Mouse (Mus musculus) gastrocnemius, adult 8-10 months (tissue): ENCODE results near the gene Tmem47. TPM values are rescaled to one million over a fixed set of nuclear protein-coding genes. Genes with fewer than 3 reads are reported as not detected.

Source experiments
- DNase-seq, 2 experiments: peaks; one replicate each; pipeline ENCODE4 v3.0.0; 2022; ENCODE audit warnings: low spot score in 2 of 2
- total RNA-seq, 4 experiments: library from RNA; stranded (reverse); gene quantifications; 2 replicates each; pipeline ENCODE4 v1.2.4; 2022

Gene Tmem47
- 10 to 100 TPM in 2 of 4 experiments, 1 to 10 TPM in 2; 6.5 to 11.4 (median 9.4) TPM for total RNA-seq

GRCm38 (mm10) chrX:81070210-81070803, at the start of gene Tmem47:
TSS of gene Tmem47 (plus strand) at chrX:81070698.
- DNase-seq: peak; percentile 12 to 49

DNA sequence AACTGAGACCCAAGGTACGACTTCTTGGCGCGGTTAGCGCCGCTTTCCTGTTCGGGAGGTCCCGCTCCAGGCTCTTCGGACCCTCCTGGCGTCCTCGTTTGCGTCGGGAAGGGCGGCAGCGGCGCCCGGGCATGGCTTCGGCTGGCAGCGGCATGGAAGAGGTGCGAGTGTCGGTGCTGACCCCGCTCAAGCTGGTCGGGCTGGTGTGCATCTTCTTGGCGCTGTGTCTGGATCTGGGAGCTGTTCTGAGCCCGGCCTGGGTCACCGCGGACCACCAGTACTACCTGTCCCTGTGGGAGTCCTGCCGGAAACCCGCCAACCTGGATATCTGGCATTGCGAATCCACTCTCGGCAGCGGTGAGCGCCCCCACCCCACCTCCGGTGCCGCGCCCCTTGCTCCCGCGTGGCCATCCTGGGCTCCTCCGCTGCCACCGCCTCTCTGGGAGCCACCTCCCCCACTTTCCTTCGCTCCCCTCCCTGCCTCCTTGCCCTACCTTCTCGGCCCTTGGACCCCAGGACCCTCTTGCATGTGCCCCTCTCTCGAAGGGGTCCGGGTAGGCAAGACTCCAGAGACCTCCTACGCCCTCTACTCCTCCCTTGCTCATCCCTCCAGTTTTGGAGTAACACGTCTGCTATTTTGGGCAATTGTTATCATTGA, 435 bp downstream of the Tmem47 start:
- peak in 1 of 2 experiments; percentile 3 for DNase-seq

- no peak for DNase-seq
These were observed 1.5 kb downstream of the Tmem47 start for GRCm38 (mm10) chrX:81071746-81072640.

GRCm38 (mm10) chrX:81072651-81073050, 2.2 kb downstream of the Tmem47 start:
- no peak for DNase-seq

DNA sequence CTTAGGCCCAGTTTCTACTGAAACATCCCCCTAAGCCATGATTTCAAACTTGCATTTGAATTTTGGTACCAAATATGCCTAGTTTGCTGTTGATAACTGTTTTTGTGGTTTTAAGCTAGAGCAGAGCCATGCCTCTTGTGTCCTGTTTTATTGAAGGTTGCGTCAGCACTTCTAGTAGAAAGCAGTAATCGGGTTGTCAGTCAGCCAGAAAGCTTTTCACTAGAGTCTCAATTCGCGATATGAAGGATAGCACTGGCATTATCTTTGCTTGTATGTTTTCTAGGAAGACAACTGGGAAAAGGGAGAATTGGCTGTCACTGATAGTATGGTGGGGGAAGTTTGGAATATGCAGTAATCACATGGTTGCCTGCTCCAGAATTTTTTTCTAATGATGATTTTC, 3.3 kb downstream of the Tmem47 start:
- no peak for DNase-seq

DNA sequence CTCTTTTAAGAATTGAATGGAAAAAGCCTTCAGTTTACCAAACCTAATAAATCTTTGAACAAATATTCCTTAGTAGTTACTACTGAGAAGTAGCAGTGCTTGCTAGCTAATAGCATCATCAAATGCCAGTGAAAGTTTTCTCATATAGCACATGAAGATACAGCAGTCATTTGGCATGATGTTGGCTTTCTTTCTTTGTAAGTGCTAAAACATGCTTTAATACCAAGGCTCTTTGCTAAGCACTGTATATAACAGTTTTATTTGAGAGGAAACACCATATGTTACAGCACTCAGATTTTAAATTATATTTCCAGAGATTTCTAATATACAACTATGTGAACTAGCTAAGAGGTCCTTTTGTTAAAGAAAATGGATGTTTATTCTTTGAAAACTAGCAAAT, 8.0 kb downstream of the Tmem47 start:
- no peak for DNase-seq

DNA sequence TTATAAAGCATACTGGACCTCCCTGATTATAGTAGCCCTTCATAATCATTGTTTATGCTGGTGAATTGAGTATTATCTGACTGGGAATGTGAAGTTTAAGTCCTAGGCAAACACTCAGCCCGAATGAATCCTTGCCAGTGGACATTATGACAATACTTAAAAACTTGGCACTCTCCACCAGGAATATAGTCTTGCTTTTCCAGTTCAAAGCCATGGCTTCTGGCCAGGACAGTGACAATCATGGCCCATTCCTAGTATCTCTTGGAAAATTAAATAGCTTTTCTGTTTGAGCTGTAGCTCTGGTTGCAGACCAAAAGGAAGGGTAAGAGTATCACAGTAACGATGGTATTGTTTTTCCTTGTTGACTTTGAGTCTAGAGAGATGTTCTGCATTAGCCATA, 10.5 kb downstream of the Tmem47 start:
- no peak for DNase-seq

DNA sequence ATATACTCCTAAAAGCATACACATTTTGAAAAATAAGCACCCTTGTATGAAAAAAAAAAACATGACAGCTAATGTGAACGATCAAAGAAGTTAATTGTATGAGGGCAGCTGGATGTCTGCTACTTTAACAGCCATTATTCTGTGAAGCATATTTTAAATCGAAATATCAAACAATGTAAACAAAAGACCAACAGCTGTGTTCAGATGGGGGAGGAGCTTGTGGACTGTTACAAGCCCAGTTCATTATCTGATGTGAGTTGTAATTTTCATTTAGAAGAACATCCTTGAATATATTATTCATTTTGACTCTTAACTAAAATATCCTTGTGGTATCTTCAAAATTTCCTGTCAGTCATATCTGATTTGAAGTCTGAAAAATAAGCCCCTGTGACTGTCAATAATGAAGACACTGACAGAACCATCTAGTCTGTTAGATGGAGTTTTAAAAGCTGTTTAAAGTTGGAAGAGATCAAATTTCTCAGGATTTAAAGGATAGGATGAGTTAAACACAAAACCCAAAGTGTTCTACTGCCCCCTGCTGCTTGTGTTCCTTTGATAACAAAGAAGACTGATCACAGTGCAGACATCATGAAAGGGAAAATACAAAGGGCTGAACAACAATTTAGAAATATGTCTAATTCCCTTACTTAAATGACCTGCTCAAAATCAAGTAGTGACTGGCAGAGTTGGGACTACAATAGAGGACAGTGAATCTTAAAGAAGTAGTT, 14.7 kb downstream of the Tmem47 start:
- DNase-seq: no peak

- no peak for DNase-seq
These were observed 76.9 kb downstream of the Tmem47 start for GRCm38 (mm10) chrX:81147416-81147815.
